Mouse (Mus musculus): ENCODE data around the gene Fgd6. TPM values are rescaled to one million over a fixed set of nuclear protein-coding genes. Genes with fewer than 3 reads are reported as not detected.

The Fgd6 gene
- 6.1 TPM for polyA plus RNA-seq (2015; fragmentation: Illumina TruSeq; extraction: RNeasy Lipid Tissue Mini Kit (QIAGEN cat#74804); ENCODE audit: low read depth, low replicate concordance)

DNA sequence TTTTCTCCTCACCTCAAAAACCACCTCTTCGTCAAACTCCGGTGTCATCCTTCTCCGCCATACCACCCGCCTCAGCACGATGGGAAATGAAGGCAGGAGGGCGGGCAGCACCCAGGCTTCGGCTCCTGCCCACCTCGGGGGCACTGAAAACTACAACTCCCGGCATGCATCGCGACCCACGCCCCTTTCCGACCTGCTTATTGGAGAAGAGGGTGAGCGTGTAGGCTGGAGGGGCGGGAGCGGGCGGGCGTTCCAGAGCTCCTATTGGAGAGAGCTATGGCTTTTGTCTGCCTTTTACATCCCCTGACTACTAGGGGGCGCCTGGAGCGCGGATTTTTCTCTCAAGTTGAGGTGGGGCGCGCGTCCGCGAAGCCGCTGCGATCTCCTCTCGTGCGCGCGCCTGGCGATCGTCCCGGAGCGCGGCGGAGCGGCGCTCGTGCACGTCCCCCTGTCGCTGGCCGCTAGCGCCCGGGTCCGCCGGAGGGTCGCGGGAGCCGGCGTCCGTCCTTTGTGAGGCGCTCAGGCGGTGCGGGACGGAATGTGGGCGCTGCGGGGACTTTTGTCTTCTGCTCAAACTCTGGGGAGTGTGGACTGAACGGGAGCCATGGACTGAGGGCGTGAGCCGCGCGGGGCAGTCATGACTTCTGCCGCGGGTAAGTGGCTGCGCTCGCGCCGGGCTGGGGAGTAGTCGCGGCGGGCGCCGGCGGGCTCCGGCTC, at the start of gene Fgd6, which contains the start of gene Vezt:
Fgd6 (plus strand) TSS at position 344 of the 717 bp plus-strand sequence.
Vezt (minus strand) TSS at position 160 of the 717 bp plus-strand sequence.

DNA sequence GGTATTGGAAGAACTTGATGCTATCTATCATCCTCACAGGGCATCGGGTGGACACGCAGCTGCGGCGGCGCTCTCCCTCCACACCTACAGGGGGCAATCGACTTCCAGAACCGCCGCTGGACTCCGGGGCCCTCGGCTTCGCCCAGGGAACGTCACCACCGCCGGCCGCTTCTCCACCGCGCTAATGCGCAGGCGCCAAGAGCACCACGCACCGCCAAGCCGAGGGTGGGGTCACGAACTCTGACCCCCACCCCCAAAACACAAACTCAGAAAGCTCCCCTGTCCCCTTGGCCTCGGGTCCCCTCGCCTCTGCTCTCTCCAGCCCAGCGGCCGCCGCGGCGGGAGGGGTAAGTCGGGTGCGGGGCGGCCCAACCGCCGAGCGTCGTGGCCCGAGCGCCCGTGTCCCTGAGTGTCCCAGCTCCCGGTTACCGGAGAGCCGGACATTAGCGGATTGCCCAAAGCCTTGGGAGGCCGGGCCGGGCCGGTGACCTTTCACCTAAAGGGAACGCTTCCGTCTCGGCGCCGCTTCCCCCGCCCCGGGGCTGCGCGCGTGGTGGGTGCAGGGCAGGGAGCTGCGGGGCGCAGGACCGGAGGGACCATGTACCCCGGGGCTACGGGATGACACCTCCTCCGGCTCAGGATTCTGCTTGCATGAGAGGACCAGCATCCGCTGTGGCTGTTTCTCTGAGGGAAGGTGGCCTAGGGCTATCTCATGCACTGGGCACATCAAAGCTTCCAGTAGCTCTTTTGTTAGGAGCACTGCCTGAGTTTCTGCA, 112.1 kb downstream of the Fgd6 start, which contains the start of gene Nr2c1:
Nr2c1 (plus strand) TSS at position 268 of the 776 bp plus-strand sequence.

Other genes starting within 250 kb of the Fgd6 start
- not detected for gene Usp44, start 204.4 kb upstream of the Fgd6 start, polyA plus RNA-seq (2015; fragmentation: Illumina TruSeq; extraction: RNeasy Lipid Tissue Mini Kit (QIAGEN cat#74804); ENCODE audit: low read depth, low replicate concordance)
- gene Metap2, start 138.9 kb upstream of the Fgd6 start, polyA plus RNA-seq (2015; fragmentation: Illumina TruSeq; extraction: RNeasy Lipid Tissue Mini Kit (QIAGEN cat#74804); ENCODE audit: low read depth, low replicate concordance) = 120 TPM
- gene Vezt, start 184 bp upstream of the Fgd6 start, polyA plus RNA-seq (2015; fragmentation: Illumina TruSeq; extraction: RNeasy Lipid Tissue Mini Kit (QIAGEN cat#74804); ENCODE audit: low read depth, low replicate concordance) = 36.8 TPM
- 7.0 TPM for gene Nr2c1, start 112.0 kb downstream of the Fgd6 start, polyA plus RNA-seq (2015; fragmentation: Illumina TruSeq; extraction: RNeasy Lipid Tissue Mini Kit (QIAGEN cat#74804); ENCODE audit: low read depth, low replicate concordance)
- gene Ndufa12, start 162.7 kb downstream of the Fgd6 start, polyA plus RNA-seq (2015; fragmentation: Illumina TruSeq; extraction: RNeasy Lipid Tissue Mini Kit (QIAGEN cat#74804); ENCODE audit: low read depth, low replicate concordance) = 450 TPM

Data from brain, adult 10 weeks (tissue).